Mouse (Mus musculus): ENCODE results near the gene Cnr2. TPM values are rescaled to one million over a fixed set of nuclear protein-coding genes. Genes with fewer than 3 reads are reported as not detected.

Gene Cnr2
- polyA plus RNA-seq, 1 experiment from 2014 or later = 4.3 TPM

Other genes starting within 250 kb of the Cnr2 start
- 0.06 and 0.07 TPM in 2 replicates for gene Ifnlr1, start 209.1 kb upstream of the Cnr2 start, polyA plus RNA-seq (2016; fragmentation: Nextera tagmentation; extraction: Ambion mirVana)
- gene Il22ra1, start 167.2 kb upstream of the Cnr2 start, polyA plus RNA-seq (2016; fragmentation: Nextera tagmentation; extraction: Ambion mirVana) = 0.19 and 0.37 TPM in 2 replicates
- 0.11 and 0.18 TPM in 2 replicates for gene Myom3, start 135.7 kb upstream of the Cnr2 start, polyA plus RNA-seq (2016; fragmentation: Nextera tagmentation; extraction: Ambion mirVana)
- 157 TPM in 2 replicates for gene Srsf10, start 39.6 kb upstream of the Cnr2 start, polyA plus RNA-seq (2016; fragmentation: Nextera tagmentation; extraction: Ambion mirVana)
- gene Pnrc2, start 21.5 kb upstream of the Cnr2 start, polyA plus RNA-seq (2016; fragmentation: Nextera tagmentation; extraction: Ambion mirVana) = 91.1 and 98.9 TPM in 2 replicates
- 22.2 and 23.8 TPM in 2 replicates for gene Fuca1, start 25.3 kb downstream of the Cnr2 start, polyA plus RNA-seq (2016; fragmentation: Nextera tagmentation; extraction: Ambion mirVana)
- gene Hmgcl, start 51.1 kb downstream of the Cnr2 start, polyA plus RNA-seq (2016; fragmentation: Nextera tagmentation; extraction: Ambion mirVana) = 67.4 and 71.1 TPM in 2 replicates
- 36.0 and 41.2 TPM in 2 replicates for gene Gale, start 68.3 kb downstream of the Cnr2 start, polyA plus RNA-seq (2016; fragmentation: Nextera tagmentation; extraction: Ambion mirVana)
- 59.5 and 61.7 TPM in 2 replicates for gene Lypla2, start 77.2 kb downstream of the Cnr2 start, polyA plus RNA-seq (2016; fragmentation: Nextera tagmentation; extraction: Ambion mirVana)
- gene Pithd1, start 91.9 kb downstream of the Cnr2 start, polyA plus RNA-seq (2016; fragmentation: Nextera tagmentation; extraction: Ambion mirVana) = 115 and 121 TPM in 2 replicates
- 38.2 and 39.4 TPM in 2 replicates for gene Eloa, start 126.4 kb downstream of the Cnr2 start, polyA plus RNA-seq (2016; fragmentation: Nextera tagmentation; extraction: Ambion mirVana)
- gene Rpl11, start 158.0 kb downstream of the Cnr2 start, polyA plus RNA-seq (2016; fragmentation: Nextera tagmentation; extraction: Ambion mirVana) = 350 and 362 TPM in 2 replicates
- 80.9 and 88.1 TPM in 2 replicates for gene Id3, start 248.1 kb downstream of the Cnr2 start, polyA plus RNA-seq (2016; fragmentation: Nextera tagmentation; extraction: Ambion mirVana)

Data from liver, embryonic 12.5 days (tissue).